Mouse (Mus musculus) testis, adult 2 months (tissue): ENCODE results near the gene Fhod1.

Experiments used
- CTCF ChIP-seq: fragments of 200-500 bp; IDR thresholded peaks from 2 replicates; pipeline ENCODE4 v1.5.1; 2012; ENCODE audit warnings: low read depth, mild to moderate bottlenecking, inconsistent platforms, low read length, moderate library complexity; ENCODE audit not compliant: control insufficient read depth, insufficient read depth, insufficient replicate concordance
- POLR2A ChIP-seq: fragments of 200-500 bp; IDR thresholded peaks from 2 replicates; pipeline ENCODE4 v1.6.1; 2012; ENCODE audit warnings: low read depth, mild to moderate bottlenecking, inconsistent platforms, low read length, moderate library complexity; ENCODE audit not compliant: control insufficient read depth

DNA sequence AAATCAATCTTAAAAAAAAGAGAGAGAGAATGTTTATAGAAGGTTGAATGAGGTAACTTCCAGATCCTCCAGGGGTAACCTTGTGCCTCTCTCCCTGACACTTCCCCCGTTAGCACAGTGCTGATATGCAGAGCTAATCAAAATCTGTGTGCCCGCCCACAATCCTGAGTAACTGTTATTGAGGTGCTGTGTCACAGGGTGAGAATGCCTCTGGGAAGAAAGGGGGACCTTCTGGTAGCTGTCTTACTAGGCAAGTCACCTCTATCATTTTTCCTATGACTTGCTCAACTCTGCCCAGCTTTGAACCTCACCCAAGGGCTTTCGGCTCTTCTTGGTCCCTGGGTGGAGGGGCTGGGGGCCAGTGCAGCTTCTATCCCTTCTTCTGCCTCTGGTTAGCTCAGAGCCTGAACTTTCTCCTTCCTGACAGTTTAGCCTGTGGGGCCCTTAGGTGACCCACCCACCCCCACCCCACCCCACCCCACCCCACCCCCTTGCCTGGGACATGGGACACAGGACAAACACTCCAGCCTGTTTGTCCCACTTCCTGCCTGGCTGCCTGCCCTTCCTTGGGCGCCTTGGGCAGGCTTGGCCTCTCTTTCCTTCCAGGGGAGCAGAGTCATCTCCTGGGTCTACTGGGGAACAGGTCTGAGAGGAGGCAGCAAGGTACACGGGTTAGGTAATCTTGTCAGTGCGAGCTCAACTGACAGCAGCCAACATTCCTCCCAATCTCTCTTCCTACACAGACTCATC, 7.7 kb downstream of the Fhod1 start:
- no peak for TF ChIP-seq CTCF
- no peak for TF ChIP-seq POLR2A
